Mouse (Mus musculus) adrenal gland, postnatal 10 days (tissue): ENCODE data around the gene Cyp26a1. TPM values are rescaled to one million over a fixed set of nuclear protein-coding genes. Genes with fewer than 3 reads are reported as not detected.

Experiments
- DNase-seq: peaks from one replicate; pipeline ENCODE4 v3.0.0; 2021; ENCODE audit warnings: mixed read lengths
- total RNA-seq, 2 experiments: library from RNA; stranded (reverse); gene quantifications; 2 replicates each; pipeline ENCODE4 v1.2.3; 2021

Gene Cyp26a1
- total RNA-seq, 2 experiments from 2014 or later, result 0.36 TPM; not detected in 1

- DNase-seq, result no peak
These were observed 919 bp downstream of the Cyp26a1 start for GRCm38 (mm10) chr19:37698273-37699160.

GRCm38 (mm10) chr19:37699711-37700110, 2.1 kb downstream of the Cyp26a1 start:
- DNase-seq, result no peak

GRCm38 (mm10) chr19:37702377-37703076, 4.9 kb downstream of the Cyp26a1 start:
- DNase-seq, result peak; percentile 66

GRCm38 (mm10) chr19:37703902-37704509, 6.4 kb downstream of the Cyp26a1 start:
- DNase-seq, result peak; percentile 87

GRCm38 (mm10) chr19:37705722-37706121, 8.1 kb downstream of the Cyp26a1 start:
- DNase-seq, result no peak

GRCm38 (mm10) chr19:37714681-37715080, 17.1 kb downstream of the Cyp26a1 start:
- DNase-seq, result no peak

GRCm38 (mm10) chr19:37715980-37716379, 18.4 kb downstream of the Cyp26a1 start:
- DNase-seq, result no peak

- no peak for DNase-seq
These were observed 19.1 kb downstream of the Cyp26a1 start for GRCm38 (mm10) chr19:37716524-37717175.

GRCm38 (mm10) chr19:37719166-37719565, 21.6 kb downstream of the Cyp26a1 start:
- no peak for DNase-seq

GRCm38 (mm10) chr19:37724591-37724990, 27.0 kb downstream of the Cyp26a1 start:
- DNase-seq, result no peak

- no peak for DNase-seq
These were observed 29.0 kb downstream of the Cyp26a1 start for GRCm38 (mm10) chr19:37726585-37726984.

- DNase-seq, result no peak
These were observed 29.8 kb downstream of the Cyp26a1 start for GRCm38 (mm10) chr19:37727366-37727765.

- no peak for DNase-seq
These were observed 37.8 kb downstream of the Cyp26a1 start for GRCm38 (mm10) chr19:37735426-37735825.

- DNase-seq, result no peak
These were observed 41.0 kb downstream of the Cyp26a1 start for GRCm38 (mm10) chr19:37738575-37738974.

GRCm38 (mm10) chr19:37740043-37740442, 42.4 kb downstream of the Cyp26a1 start:
- no peak for DNase-seq

Other genes starting within 250 kb of the Cyp26a1 start
- gene Exoc6, start 147.4 kb upstream of the Cyp26a1 start, total RNA-seq, result 10 to 100 TPM; 25.2 to 29.2 TPM
- under 1 TPM; 0.15 TPM for gene Cyp26c1, start 12.2 kb upstream of the Cyp26a1 start, total RNA-seq